Comparison of ENCODE assay signal across 8 mouse cellular contexts in the genomic region with DNA sequence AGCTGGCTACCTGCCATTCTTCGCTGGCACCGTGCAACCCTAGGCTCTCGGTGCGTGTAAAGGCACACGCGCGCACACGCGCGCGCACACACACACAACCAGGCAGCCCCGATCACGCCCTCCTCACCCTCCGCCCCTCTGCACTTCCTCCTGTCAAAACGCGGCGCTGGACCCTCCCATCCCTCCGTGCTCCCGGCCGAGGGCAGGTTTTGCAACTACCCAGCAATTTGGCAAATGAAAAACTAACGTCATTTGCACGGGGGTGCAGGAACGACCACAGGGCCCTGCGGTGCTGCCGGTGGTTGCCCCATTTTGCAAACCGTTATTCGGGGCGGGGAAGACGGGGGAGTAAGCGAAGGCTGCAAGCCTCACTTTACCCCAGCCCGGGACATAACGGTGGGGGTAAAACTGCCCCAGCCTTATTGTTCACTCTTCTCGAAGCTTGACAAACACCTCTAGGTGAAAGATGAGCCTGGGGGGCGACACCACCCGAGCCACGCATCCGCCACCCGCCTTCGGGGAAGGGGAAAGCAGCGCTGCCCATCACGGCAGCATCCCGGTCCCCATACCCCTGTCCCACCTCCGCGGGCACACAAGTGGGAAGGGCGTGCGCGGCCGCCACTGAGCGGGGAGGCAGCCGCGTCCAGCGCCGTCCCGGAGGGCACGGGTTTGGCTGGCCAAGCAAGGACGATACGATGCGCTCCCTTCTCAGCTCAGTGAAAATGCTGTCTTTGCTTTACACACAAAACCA. TPM values are rescaled to one million over a fixed set of nuclear protein-coding genes. Genes with fewer than 3 reads are reported as not detected.
DNase-seq lines count a peak whose midpoint lies in the region; ATAC-seq and TF ChIP-seq lines count a peak whose summit lies in the region.

No protein-coding gene starts in this region.

- H3K27ac ChIP-seq in bone marrow macrophage, adult 2 months (ENCODE audit: insufficient read depth, low read depth, low read length): no peak overlapping the region
- peak overlapping the region; percentile 86 for H3K27ac ChIP-seq in forebrain, embryonic 10.5 days
- peak overlapping the region; percentile 84 for H3K27ac ChIP-seq in heart, embryonic 13.5 days (replicated peaks)
- no peak overlapping the region for H3K27ac ChIP-seq in liver, embryonic 14.5 days
- H3K27ac ChIP-seq in neural tube, embryonic 14.5 days (ENCODE audit: low read depth, low read length): peak overlapping the region; percentile 97

- peak overlapping the region; percentile 84 for H3K4me2 ChIP-seq in heart, embryonic 13.5 days
- H3K4me2 ChIP-seq in liver, embryonic 14.5 days (ENCODE audit: low read depth): peak overlapping the region; percentile 48
- H3K4me2 ChIP-seq in neural tube, embryonic 14.5 days (ENCODE audit: low read depth, low read length): peak overlapping the region; percentile 79

- under 1% methylated on average over 58 of the region's 58 CpGs for WGBS in forebrain, embryonic 10.5 days
- WGBS in heart, embryonic 13.5 days: under 1% methylated on average over 58 of the region's 58 CpGs
- WGBS in liver, embryonic 14.5 days (ENCODE audit: insufficient replicate concordance): under 1% methylated on average over 58 of the region's 58 CpGs
- WGBS in neural tube, embryonic 14.5 days: under 1% methylated on average over 56 of the region's 58 CpGs

- no peaks in the 10 kb centered on the region for H3K4me1 ChIP-seq in bone marrow macrophage, adult 2 months (ENCODE audit: control insufficient read depth, insufficient read depth, low read length)
- H3K4me1 ChIP-seq in forebrain, embryonic 10.5 days: peaks cover 27% of the 10 kb centered on the region
- peaks cover 56% of the 10 kb centered on the region for H3K4me1 ChIP-seq in heart, embryonic 13.5 days
- H3K4me1 ChIP-seq in liver, embryonic 14.5 days (replicated peaks; ENCODE audit: control insufficient read depth in 2 of 2, insufficient read depth in 2 of 2, low read length in 1 of 2): no peaks in the 10 kb centered on the region
- peaks cover 27% of the 10 kb centered on the region for H3K4me1 ChIP-seq in neural tube, embryonic 14.5 days (ENCODE audit: control insufficient read depth, insufficient read depth, low read length)

- peak overlapping the region; percentile 92 for H3K9ac ChIP-seq in heart, embryonic 13.5 days
- no peak overlapping the region for H3K9ac ChIP-seq in liver, embryonic 14.5 days (replicated peaks)
- peak overlapping the region; percentile 99 for H3K9ac ChIP-seq in neural tube, embryonic 14.5 days (replicated peaks; ENCODE audit: low read depth, low read length)

- no peak for ATAC-seq in heart, embryonic 13.5 days (ENCODE audit: extremely low read depth, insufficient number of reproducible peaks, low FRiP score, low TSS enrichment)
- no peak for ATAC-seq in liver, embryonic 14.5 days (ENCODE audit: insufficient read depth)
- peak; percentile 82 for ATAC-seq in neural tube, embryonic 14.5 days (ENCODE audit: low read depth)

- no peaks in the 10 kb centered on the region for H3K9me3 ChIP-seq in forebrain, embryonic 10.5 days
- H3K9me3 ChIP-seq in heart, embryonic 13.5 days: no peaks in the 10 kb centered on the region
- no peaks in the 10 kb centered on the region for H3K9me3 ChIP-seq in liver, embryonic 14.5 days (ENCODE audit: control insufficient read depth, low read length)
- no peaks in the 10 kb centered on the region for H3K9me3 ChIP-seq in neural tube, embryonic 14.5 days (ENCODE audit: control insufficient read depth, low read length)

- peak; percentile 78 for DNase-seq in 3T3-L1 (ENCODE audit: low read depth, low spot score)
- peak; percentile 61 for DNase-seq in forebrain, embryonic 10.5 days (ENCODE audit: extremely low spot score, low spot score)
- peak; percentile 56 to 71 for DNase-seq in kidney, postnatal 25 days
- peak in 2 of 3 experiments; percentile 5 to 10 for DNase-seq in liver, embryonic 14.5 days (ENCODE audit: low read depth in 3 of 3, low spot score in 3 of 3)
- DNase-seq in thymus, postnatal 14 days: peak; percentile 78

- TF ChIP-seq POLR2A in bone marrow macrophage, adult 2 months (IDR thresholded peaks at IDR 0.05; ENCODE audit: borderline replicate concordance, low read depth, low read length): no peak

- H3K36me3 ChIP-seq in forebrain, embryonic 10.5 days (replicated peaks): no peaks in the 10 kb centered on the region
- H3K36me3 ChIP-seq in heart, embryonic 13.5 days: no peaks in the 10 kb centered on the region
- H3K36me3 ChIP-seq in liver, embryonic 14.5 days (replicated peaks; ENCODE audit: control insufficient read depth, insufficient read depth, low read depth): no peaks in the 10 kb centered on the region
- no peaks in the 10 kb centered on the region for H3K36me3 ChIP-seq in neural tube, embryonic 14.5 days (ENCODE audit: control insufficient read depth, insufficient read depth, low read length)

- TF ChIP-seq EP300 in liver, embryonic 14.5 days (IDR thresholded peaks at IDR 0.05; ENCODE audit: low read depth): no peak

- H3K27me3 ChIP-seq in forebrain, embryonic 10.5 days (ENCODE audit: poor library complexity, severe bottlenecking): peaks cover 45% of the 10 kb centered on the region
- no peaks in the 10 kb centered on the region for H3K27me3 ChIP-seq in heart, embryonic 13.5 days (replicated peaks)
- peaks cover 35% of the 10 kb centered on the region for H3K27me3 ChIP-seq in liver, embryonic 14.5 days (ENCODE audit: control insufficient read depth, insufficient read depth, low read length)
- H3K27me3 ChIP-seq in neural tube, embryonic 14.5 days (ENCODE audit: control insufficient read depth, insufficient read depth, low read length): no peaks in the 10 kb centered on the region

- no peak for TF ChIP-seq CTCF in bone marrow macrophage, adult 2 months (IDR thresholded peaks at IDR 0.05; ENCODE audit: low read depth, low read length)
- no peak for TF ChIP-seq CTCF in liver, embryonic 14.5 days (IDR thresholded peaks at IDR 0.05; ENCODE audit: low read depth)

- H3K4me3 ChIP-seq in bone marrow macrophage, adult 2 months (ENCODE audit: insufficient read depth, low read length): peak overlapping the region; percentile 25
- peak overlapping the region; percentile 85 for H3K4me3 ChIP-seq in forebrain, embryonic 10.5 days
- peak overlapping the region; percentile 93 for H3K4me3 ChIP-seq in heart, embryonic 13.5 days
- H3K4me3 ChIP-seq in liver, embryonic 14.5 days (ENCODE audit: insufficient read depth in 1 of 2, low read depth in 2 of 2, low read length in 2 of 2): peak overlapping the region; percentile 25 to 43
- H3K4me3 ChIP-seq in neural tube, embryonic 14.5 days (ENCODE audit: low read depth, low read length): peak overlapping the region; percentile 97

RNA-seq across cellular contexts. Expression of gene Ncam1, which starts 0.7 kb away (rescaled TPM):
- polyA plus RNA-seq in bone marrow macrophage, adult 2 months (2012; ENCODE audit: insufficient read depth, insufficient read length, missing spikeins): 0.44 and 0.50 TPM in 2 replicates
- polyA plus RNA-seq in forebrain, embryonic 10.5 days (2016; fragmentation: Nextera tagmentation; extraction: Ambion mirVana): 26.9 and 30.2 TPM in 2 replicates
- 74.7 and 80.2 TPM in 2 replicates for polyA plus RNA-seq in heart, embryonic 13.5 days (2015; fragmentation: Nextera tagmentation; extraction: Ambion mirVana)
- 0.60 and 0.62 TPM in 2 replicates for polyA plus RNA-seq in liver, embryonic 14.5 days (2012; rRNA removed)
- polyA plus RNA-seq in liver, embryonic 14.5 days (2014; fragmentation: Nextera tagmentation; extraction: Ambion mirVana): 1.3 and 1.9 TPM in 2 replicates
- polyA plus RNA-seq in neural tube, embryonic 14.5 days (2014; fragmentation: Nextera tagmentation; extraction: Ambion mirVana): 373 and 443 TPM in 2 replicates

Comparison
In these comparisons a context has a peak if more than half of its experiments do, and no peak if none do; other contexts are left out.
1. DNase-seq: peak in every context shown above with its lines; median percentile 78 in 3T3-L1; 78 in thymus, postnatal 14 days; 64 in kidney, postnatal 25 days; 61 in forebrain, embryonic 10.5 days; 8 in liver, embryonic 14.5 days.
2. H3K27ac ChIP-seq: peak in forebrain, embryonic 10.5 days (single experiment), heart, embryonic 13.5 days (single experiment) and neural tube, embryonic 14.5 days (single experiment); none in bone marrow macrophage, adult 2 months (single experiment) and liver, embryonic 14.5 days (single experiment).
3. H3K4me3 ChIP-seq: peak in every context shown above with its lines; median percentile 97 in neural tube, embryonic 14.5 days; 93 in heart, embryonic 13.5 days; 85 in forebrain, embryonic 10.5 days; 34 in liver, embryonic 14.5 days; 25 in bone marrow macrophage, adult 2 months.
4. Peak in every context shown above with its lines, with median percentiles within 50 percentile points of each other: H3K4me2 ChIP-seq.